Mouse (Mus musculus) heart, embryonic 16.5 days (tissue): ENCODE data around the gene Atp2b2. TPM values are rescaled to one million over a fixed set of nuclear protein-coding genes. Genes with fewer than 3 reads are reported as not detected.

Experiments
- ATAC-seq: fragments of 200-750 bp; cut with Nextera tagmentation; replicated peaks from 2 replicates; pipeline ENCODE4 v1.8.0; 2017; ENCODE audit warnings: moderate number of reproducible peaks; ENCODE audit not compliant: insufficient read depth, low FRiP score; ENCODE audit errors: extremely low read depth
- H3K27ac ChIP-seq: fragments of 300-500 bp; sonication (generic); 2 replicates; pipeline ENCODE4 v1.5.1; 2014; ENCODE audit warnings: mild to moderate bottlenecking, low read length, control low read depth, moderate library complexity
- H3K27me3 ChIP-seq: fragments of 300-500 bp; sonication (generic); 2 replicates; pipeline ENCODE4 v1.6.1; 2014; ENCODE audit warnings: low read length, mixed read lengths; ENCODE audit not compliant: control insufficient read depth, insufficient read depth
- H3K36me3 ChIP-seq: fragments of 300-500 bp; sonication (generic); 2 replicates; pipeline ENCODE4 v1.6.1; 2014; ENCODE audit not compliant: control insufficient read depth, insufficient read depth
- H3K4me1 ChIP-seq: fragments of 300-500 bp; sonication (generic); 2 replicates; pipeline ENCODE4 v1.6.1; 2014; ENCODE audit warnings: low read length, mixed read lengths; ENCODE audit not compliant: control insufficient read depth, insufficient read depth
- H3K4me2 ChIP-seq: fragments of 300-500 bp; sonication (generic); 2 replicates; pipeline ENCODE4 v1.6.1; 2014; ENCODE audit warnings: low read depth, mild to moderate bottlenecking, control low read depth, low read length
- H3K4me3 ChIP-seq: fragments of 300-500 bp; sonication (generic); 2 replicates; pipeline ENCODE4 v1.5.1; 2014; ENCODE audit warnings: mild to moderate bottlenecking, control low read depth, low read length
- H3K9ac ChIP-seq: fragments of 300-500 bp; sonication (generic); 2 replicates; pipeline ENCODE4 v1.6.1; 2014; ENCODE audit warnings: low read length, control low read depth
- H3K9me3 ChIP-seq: fragments of 300-500 bp; sonication (generic); replicated peaks from 2 replicates; pipeline ENCODE4 v1.6.1; 2016; ENCODE audit warnings: low read length; ENCODE audit not compliant: control insufficient read depth
- WGBS: fragments of 180-500 bp; shearing (Covaris S2); extraction: QIAGEN DNeasy Blood & Tissue Kit; methylation state at CpG from one replicate; pipeline ENCODE4 v1.1.7; 2014; 5-methylcytosine and 5-hydroxymethylcytosine counted together
- polyA plus RNA-seq: library from polyadenylated mRNA; unstranded; fragments of >200 nt; fragmentation: Nextera tagmentation; extraction: Ambion mirVana; gene quantifications from 2 replicates; pipeline ENCODE4 v1.2.1, GENCODE M21; 2015

Gene Atp2b2
- polyA plus RNA-seq, 1 experiment from 2014 or later: 0.12 TPM

- H3K27me3 ChIP-seq: peaks cover 6% of the 10 kb centered on the region; the same call in 1 of the 2 replicates
- H3K4me2 ChIP-seq: no peak overlapping the region
- peaks cover under 1% of the 10 kb centered on the region; the same call in 1 of the 2 replicates for H3K36me3 ChIP-seq
- H3K9me3 ChIP-seq: no peaks in the 10 kb centered on the region
- H3K4me1 ChIP-seq: peaks cover 11% of the 10 kb centered on the region
- 65% methylated on average over 2 of the region's 2 CpGs for WGBS
- no peak for ATAC-seq
- no peak overlapping the region for H3K9ac ChIP-seq
- no peak overlapping the region for H3K27ac ChIP-seq
- H3K4me3 ChIP-seq: no peak overlapping the region
Measured at GRCm38 (mm10) chr6:113741425-113741824, 301.0 kb downstream of the Atp2b2 start.

- Histone ChIP-seq H3K4me3 (peak within 1 kb of the TSS; percentile 99), H3K9me3 (no peaks in the 10 kb centered on the region), H3K4me1 (peaks cover 11% of the 10 kb centered on the region), H3K4me2 (peak within 1 kb of the TSS; percentile 95), H3K27ac (peak within 1 kb of the TSS; percentile 60), H3K9ac (peak within 1 kb of the TSS; percentile 95), H3K36me3 (peaks cover 10% of the 10 kb centered on the region), H3K27me3 (no peaks in the 10 kb centered on the region; the same call in 1 of the 2 replicates)
- ATAC-seq: peak; percentile 84
- 6% methylated on average over 41 of the region's 41 CpGs for WGBS
Measured at GRCm38 (mm10) chr6:113740236-113741217, 301.9 kb downstream of the Atp2b2 start, which contains the start of gene Sec13. Gene Sec13 (minus strand): TSS chr6:113740743.

- ATAC-seq: no peak
- Histone ChIP-seq H3K27me3 (no peaks in the 10 kb centered on the region), H3K27ac (no peak overlapping the region), H3K4me1 (peaks cover 11% of the 10 kb centered on the region), H3K9me3 (no peaks in the 10 kb centered on the region), H3K9ac (no peak overlapping the region), H3K36me3 (peaks cover 31% of the 10 kb centered on the region), H3K4me3 (no peak overlapping the region), H3K4me2 (no peak overlapping the region)
- WGBS: 85% methylated on average over 9 of the region's 9 CpGs
Measured at GRCm38 (mm10) chr6:113737318-113738046, 304.9 kb downstream of the Atp2b2 start.

- no peak overlapping the region for H3K27ac ChIP-seq
- no peaks in the 10 kb centered on the region for H3K9me3 ChIP-seq
- peaks cover 88% of the 10 kb centered on the region for H3K36me3 ChIP-seq
- H3K4me1 ChIP-seq: no peaks in the 10 kb centered on the region
- no peak overlapping the region for H3K4me2 ChIP-seq
- H3K9ac ChIP-seq: no peak overlapping the region
- H3K27me3 ChIP-seq: no peaks in the 10 kb centered on the region
- WGBS: 85% methylated on average over 3 of the region's 3 CpGs
- H3K4me3 ChIP-seq: no peak overlapping the region
- no peak for ATAC-seq
Measured at GRCm38 (mm10) chr6:113731296-113731695, 311.1 kb downstream of the Atp2b2 start.

GRCm38 (mm10) chr6:113728181-113728580 is 314.2 kb downstream of the Atp2b2 start:
- Histone ChIP-seq H3K36me3 (peaks cover 72% of the 10 kb centered on the region), H3K4me2 (no peak overlapping the region), H3K4me3 (no peak overlapping the region), H3K9me3 (no peaks in the 10 kb centered on the region), H3K27ac (no peak overlapping the region), H3K4me1 (no peaks in the 10 kb centered on the region), H3K9ac (no peak overlapping the region), H3K27me3 (no peaks in the 10 kb centered on the region)
- 81% methylated on average over 7 of the region's 7 CpGs for WGBS
- ATAC-seq: no peak

GRCm38 (mm10) chr6:113721061-113721460 is 321.4 kb downstream of the Atp2b2 start:
- Histone ChIP-seq H3K36me3 (peaks cover 28% of the 10 kb centered on the region), H3K27ac (no peak overlapping the region), H3K4me2 (no peak overlapping the region), H3K4me3 (no peak overlapping the region), H3K4me1 (no peaks in the 10 kb centered on the region), H3K27me3 (no peaks in the 10 kb centered on the region), H3K9me3 (no peaks in the 10 kb centered on the region), H3K9ac (no peak overlapping the region)
- WGBS: 79% methylated on average over 4 of the region's 4 CpGs
- no peak for ATAC-seq

GRCm38 (mm10) chr6:113719878-113720277 is 322.5 kb downstream of the Atp2b2 start, which contains the start of gene Ghrl:
Gene Ghrl (minus strand): TSS chr6:113719880.
- H3K9ac ChIP-seq: no peak within 1 kb of the TSS
- H3K4me1 ChIP-seq: no peaks in the 10 kb centered on the region
- no peak within 1 kb of the TSS for H3K4me3 ChIP-seq
- H3K4me2 ChIP-seq: no peak within 1 kb of the TSS
- H3K27ac ChIP-seq: no peak within 1 kb of the TSS
- H3K9me3 ChIP-seq: no peaks in the 10 kb centered on the region
- no peak for ATAC-seq
- WGBS: 84% methylated on average over 3 of the region's 3 CpGs
- no peaks in the 10 kb centered on the region for H3K27me3 ChIP-seq
- H3K36me3 ChIP-seq: peaks cover 35% of the 10 kb centered on the region

GRCm38 (mm10) chr6:113717541-113717940 is 324.9 kb downstream of the Atp2b2 start:
- Histone ChIP-seq H3K27ac (no peak overlapping the region), H3K4me2 (no peak overlapping the region), H3K4me1 (no peaks in the 10 kb centered on the region; the same call in 1 of the 2 replicates), H3K9me3 (no peaks in the 10 kb centered on the region), H3K4me3 (no peak overlapping the region), H3K27me3 (no peaks in the 10 kb centered on the region), H3K36me3 (peaks cover 47% of the 10 kb centered on the region), H3K9ac (no peak overlapping the region)
- WGBS: 93% methylated on average over 3 of the region's 3 CpGs
- ATAC-seq: no peak
